Mouse (Mus musculus): ENCODE measurements at regions not wholly inside any gene's neighbourhood (a gene's known extent, or its start where the extent isn't known, plus 50 kb on each side); places are given as distances from the start of the nearest gene placed in this dataset.

GRCm38 (mm10) chr1:128753427-128754012, 161.4 kb upstream of the Cxcr4 start:
- 75% methylated on average over 3 of the region's 3 CpGs for WGBS
- Histone ChIP-seq H3K4me1 (ENCODE audit: control insufficient read depth, insufficient read depth, low read length) (no peaks in the 10 kb centered on the region), H3K27ac (ENCODE audit: insufficient read depth, low read depth, low read length) (no peak overlapping the region), H3K4me3 (ENCODE audit: insufficient read depth, low read depth, low read length) (no peak overlapping the region)
- TF ChIP-seq POLR2A (IDR thresholded peaks at IDR 0.05; ENCODE audit: insufficient read depth, low read depth, low read length) (no peak), CTCF (IDR thresholded peaks at IDR 0.05; ENCODE audit: insufficient read depth, low read depth, low read length) (no peak)

GRCm38 (mm10) chr1:128749437-128749994, 157.4 kb upstream of the Cxcr4 start:
- Histone ChIP-seq H3K4me1 (ENCODE audit: control insufficient read depth, insufficient read depth, low read length) (no peaks in the 10 kb centered on the region), H3K27ac (ENCODE audit: insufficient read depth, low read depth, low read length) (no peak overlapping the region), H3K4me3 (ENCODE audit: insufficient read depth, low read depth, low read length) (no peak overlapping the region)
- WGBS: 79% methylated on average over 5 of the region's 5 CpGs
- no peak for TF ChIP-seq POLR2A (IDR thresholded peaks at IDR 0.05; ENCODE audit: insufficient read depth, low read depth, low read length)
- TF ChIP-seq CTCF (IDR thresholded peaks at IDR 0.05; ENCODE audit: insufficient read depth, low read depth, low read length): no peak

- Histone ChIP-seq H3K4me3 (ENCODE audit: insufficient read depth, low read depth, low read length) (no peak overlapping the region), H3K27ac (ENCODE audit: insufficient read depth, low read depth, low read length) (no peak overlapping the region), H3K4me1 (ENCODE audit: control insufficient read depth, insufficient read depth, low read length) (no peaks in the 10 kb centered on the region)
- TF ChIP-seq POLR2A (IDR thresholded peaks at IDR 0.05; ENCODE audit: insufficient read depth, low read depth, low read length) (no peak), CTCF (IDR thresholded peaks at IDR 0.05; ENCODE audit: insufficient read depth, low read depth, low read length) (no peak)
- WGBS: 91% methylated on average over 12 of the region's 12 CpGs
Observed at GRCm38 (mm10) chr1:128747196-128747790, 155.2 kb upstream of the Cxcr4 start.

- no peak for TF ChIP-seq POLR2A (IDR thresholded peaks at IDR 0.05; ENCODE audit: insufficient read depth, low read depth, low read length)
- no peak for TF ChIP-seq CTCF (IDR thresholded peaks at IDR 0.05; ENCODE audit: insufficient read depth, low read depth, low read length)
- WGBS: 72% methylated on average over 3 of the region's 3 CpGs
Observed at GRCm38 (mm10) chr1:128746461-128747009, 154.4 kb upstream of the Cxcr4 start.

GRCm38 (mm10) chr1:128740616-128741015, 148.5 kb upstream of the Cxcr4 start:
- Histone ChIP-seq H3K4me1 (ENCODE audit: control insufficient read depth, insufficient read depth, low read length) (no peaks in the 10 kb centered on the region), H3K27ac (ENCODE audit: insufficient read depth, low read depth, low read length) (no peak overlapping the region), H3K4me3 (ENCODE audit: insufficient read depth, low read depth, low read length) (no peak overlapping the region)
- 16% methylated on average over 2 of the region's 2 CpGs for WGBS
- TF ChIP-seq POLR2A (IDR thresholded peaks at IDR 0.05; ENCODE audit: insufficient read depth, low read depth, low read length) (no peak), CTCF (IDR thresholded peaks at IDR 0.05; ENCODE audit: insufficient read depth, low read depth, low read length) (no peak)

More at GRCm38 (mm10) chr1:128746461-128747009, 154.4 kb upstream of the Cxcr4 start:
- H3K4me3 ChIP-seq (ENCODE audit: insufficient read depth, low read depth, low read length): no peak overlapping the region
- H3K4me1 ChIP-seq (ENCODE audit: control insufficient read depth, insufficient read depth, low read length): no peaks in the 10 kb centered on the region
- no peak overlapping the region for H3K27ac ChIP-seq (ENCODE audit: insufficient read depth, low read depth, low read length)

- H3K27ac ChIP-seq (ENCODE audit: insufficient read depth, low read depth, low read length): no peak overlapping the region
- H3K4me1 ChIP-seq (ENCODE audit: control insufficient read depth, insufficient read depth, low read length): no peaks in the 10 kb centered on the region
- 93% methylated on average over 4 of the region's 4 CpGs for WGBS
- H3K4me3 ChIP-seq (ENCODE audit: insufficient read depth, low read depth, low read length): no peak overlapping the region
- TF ChIP-seq POLR2A (IDR thresholded peaks at IDR 0.05; ENCODE audit: insufficient read depth, low read depth, low read length) (no peak), CTCF (IDR thresholded peaks at IDR 0.05; ENCODE audit: insufficient read depth, low read depth, low read length) (no peak)
Observed at GRCm38 (mm10) chr1:128738152-128738551, 146.1 kb upstream of the Cxcr4 start.

- Histone ChIP-seq H3K4me3 (ENCODE audit: insufficient read depth, low read depth, low read length) (no peak overlapping the region), H3K4me1 (ENCODE audit: control insufficient read depth, insufficient read depth, low read length) (no peaks in the 10 kb centered on the region), H3K27ac (ENCODE audit: insufficient read depth, low read depth, low read length) (no peak overlapping the region)
- TF ChIP-seq CTCF (IDR thresholded peaks at IDR 0.05; ENCODE audit: insufficient read depth, low read depth, low read length) (no peak), POLR2A (IDR thresholded peaks at IDR 0.05; ENCODE audit: insufficient read depth, low read depth, low read length) (no peak)
- WGBS: 70% methylated on average over 2 of the region's 2 CpGs
Observed at GRCm38 (mm10) chr1:128734857-128735256, 142.8 kb upstream of the Cxcr4 start.

GRCm38 (mm10) chr1:128731445-128731844, 139.4 kb upstream of the Cxcr4 start:
- H3K4me1 ChIP-seq (ENCODE audit: control insufficient read depth, insufficient read depth, low read length): no peaks in the 10 kb centered on the region
- no peak overlapping the region for H3K4me3 ChIP-seq (ENCODE audit: insufficient read depth, low read depth, low read length)
- TF ChIP-seq CTCF (IDR thresholded peaks at IDR 0.05; ENCODE audit: insufficient read depth, low read depth, low read length) (no peak), POLR2A (IDR thresholded peaks at IDR 0.05; ENCODE audit: insufficient read depth, low read depth, low read length) (no peak)
- 52% methylated on average over 3 of the region's 3 CpGs for WGBS
- no peak overlapping the region for H3K27ac ChIP-seq (ENCODE audit: insufficient read depth, low read depth, low read length)

- no peaks in the 10 kb centered on the region for H3K4me1 ChIP-seq (ENCODE audit: control insufficient read depth, insufficient read depth, low read length)
- no peak overlapping the region for H3K27ac ChIP-seq (ENCODE audit: insufficient read depth, low read depth, low read length)
- no peak for TF ChIP-seq POLR2A (IDR thresholded peaks at IDR 0.05; ENCODE audit: insufficient read depth, low read depth, low read length)
- TF ChIP-seq CTCF (IDR thresholded peaks at IDR 0.05; ENCODE audit: insufficient read depth, low read depth, low read length): no peak
- no peak overlapping the region for H3K4me3 ChIP-seq (ENCODE audit: insufficient read depth, low read depth, low read length)
- 81% methylated on average over 6 of the region's 6 CpGs for WGBS
Observed at GRCm38 (mm10) chr1:128724433-128725091, 132.5 kb upstream of the Cxcr4 start.
